8 mouse cellular contexts compared by ENCODE assay signal in the genomic region with DNA sequence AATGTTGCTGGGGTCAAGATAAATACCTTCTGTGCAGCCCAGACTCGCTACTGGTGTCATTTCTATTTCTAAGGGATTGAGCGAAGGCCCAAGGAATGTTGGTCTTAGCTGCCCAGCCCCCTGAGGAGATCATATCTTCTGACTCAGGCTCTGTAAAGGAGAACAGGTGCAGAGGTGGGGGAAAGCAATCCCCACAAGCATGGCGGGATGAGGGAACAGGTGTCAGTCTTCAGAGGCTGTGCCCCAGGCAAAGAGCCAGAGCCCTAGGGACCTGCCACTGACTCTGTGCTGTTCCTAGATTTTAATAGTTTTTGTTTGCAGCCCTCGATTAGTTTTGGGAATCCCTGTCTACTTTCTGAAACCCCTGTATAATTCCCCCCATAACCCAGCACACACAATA. TPM values are rescaled to one million over a fixed set of nuclear protein-coding genes. Genes with fewer than 3 reads are reported as not detected.
DNase-seq lines count a peak whose midpoint lies in the region; ATAC-seq and TF ChIP-seq lines count a peak whose summit lies in the region.

No protein-coding gene starts in this region.

- H3K79me2 ChIP-seq in MEL (ENCODE audit: control insufficient read depth, insufficient read depth, low read length, poor library complexity), result peaks cover 29% of the 10 kb centered on the region

- no peaks in the 10 kb centered on the region for H3K9me3 ChIP-seq in heart, postnatal 0 days (replicated peaks; ENCODE audit: control insufficient read depth, low read length)
- no peaks in the 10 kb centered on the region for H3K9me3 ChIP-seq in heart, embryonic 10.5 days
- H3K9me3 ChIP-seq in MEL (replicated peaks; ENCODE audit: insufficient read depth, low read length), result no peaks in the 10 kb centered on the region
- H3K9me3 ChIP-seq in hindbrain, embryonic 13.5 days, result no peaks in the 10 kb centered on the region
- H3K9me3 ChIP-seq in midbrain, embryonic 15.5 days, result no peaks in the 10 kb centered on the region

- H3K4me2 ChIP-seq in heart, postnatal 0 days (ENCODE audit: low read depth, low read length), result no peak overlapping the region
- peak overlapping the region; percentile 73; the same call in 1 of the 2 replicates for H3K4me2 ChIP-seq in hindbrain, embryonic 13.5 days
- H3K4me2 ChIP-seq in midbrain, embryonic 15.5 days, result peak overlapping the region; percentile 87; the same call in 1 of the 2 replicates

- 84% methylated on average over 4 of the region's 4 CpGs for WGBS in heart, postnatal 0 days
- WGBS in heart, embryonic 10.5 days, result 84% methylated on average over 4 of the region's 4 CpGs
- 74% methylated on average over 4 of the region's 4 CpGs for WGBS in hindbrain, embryonic 13.5 days
- 83% methylated on average over 4 of the region's 4 CpGs for WGBS in midbrain, embryonic 15.5 days

- TF ChIP-seq CTCF in heart, postnatal 0 days (IDR thresholded peaks at IDR 0.05; ENCODE audit: low read depth), result no peak
- no peak for TF ChIP-seq CTCF in MEL (IDR thresholded peaks at IDR 0.05 in 2 of 3, conservative IDR thresholded peaks at IDR 0.05 in 1 of 3; ENCODE audit: control insufficient read depth in 1 of 3, insufficient read depth in 1 of 3, low read depth in 2 of 3, low read length in 3 of 3, poor library complexity in 1 of 3, severe bottlenecking in 1 of 3)

- no peak overlapping the region for H3K9ac ChIP-seq in heart, postnatal 0 days (replicated peaks; ENCODE audit: low read depth, low read length)
- no peak overlapping the region; the same call in 1 of the 2 replicates for H3K9ac ChIP-seq in MEL (ENCODE audit: control insufficient read depth, low read depth, low read length, poor library complexity, severe bottlenecking)
- no peak overlapping the region for H3K9ac ChIP-seq in hindbrain, embryonic 13.5 days
- H3K9ac ChIP-seq in midbrain, embryonic 15.5 days, result no peak overlapping the region

- H3K4me1 ChIP-seq in heart, postnatal 0 days (ENCODE audit: control insufficient read depth, insufficient read depth), result peaks cover 37% of the 10 kb centered on the region
- peaks cover 35% of the 10 kb centered on the region for H3K4me1 ChIP-seq in heart, embryonic 10.5 days
- peaks cover 16 to 34% of the 10 kb centered on the region in 2 experiments for H3K4me1 ChIP-seq in MEL (ENCODE audit: control insufficient read depth in 1 of 2, insufficient read depth in 2 of 2, low read length in 2 of 2)
- H3K4me1 ChIP-seq in hindbrain, embryonic 13.5 days (replicated peaks), result peaks cover 33% of the 10 kb centered on the region
- peaks cover 19% of the 10 kb centered on the region for H3K4me1 ChIP-seq in midbrain, embryonic 15.5 days

- ATAC-seq in heart, postnatal 0 days (ENCODE audit: insufficient read depth, low read depth), result no peak
- ATAC-seq in hindbrain, embryonic 13.5 days (ENCODE audit: low FRiP score), result peak; percentile 2; the same call in 1 of the 2 replicates
- peak; percentile 20; the same call in 1 of the 2 replicates for ATAC-seq in midbrain, embryonic 15.5 days (replicated peaks)
- ATAC-seq in inflammation-experienced regulatory T-cells, adult 6 months, result no peak

- peak overlapping the region; percentile 94; the same call in 1 of the 2 replicates for H3K27ac ChIP-seq in heart, postnatal 0 days (ENCODE audit: low read depth)
- H3K27ac ChIP-seq in heart, embryonic 10.5 days, result no peak overlapping the region
- H3K27ac ChIP-seq in MEL (ENCODE audit: control insufficient read depth, low read depth, low read length), result no peak overlapping the region
- H3K27ac ChIP-seq in hindbrain, embryonic 13.5 days, result peak overlapping the region; percentile 72; the same call in 1 of the 2 replicates
- H3K27ac ChIP-seq in midbrain, embryonic 15.5 days, result no peak overlapping the region

- TF ChIP-seq RAD21 in MEL (IDR thresholded peaks at IDR 0.05; ENCODE audit: low read depth, low read length), result no peak

- H3K36me3 ChIP-seq in heart, postnatal 0 days (replicated peaks; ENCODE audit: control insufficient read depth, insufficient read depth, low read length), result no peaks in the 10 kb centered on the region
- no peaks in the 10 kb centered on the region for H3K36me3 ChIP-seq in heart, embryonic 10.5 days
- H3K36me3 ChIP-seq in MEL (ENCODE audit: control insufficient read depth in 1 of 2, insufficient read depth in 2 of 2, low read length in 2 of 2), result peaks cover 0 to 30% of the 10 kb centered on the region in 2 experiments; a peak in 2 of 4 replicates
- no peaks in the 10 kb centered on the region for H3K36me3 ChIP-seq in hindbrain, embryonic 13.5 days
- no peaks in the 10 kb centered on the region for H3K36me3 ChIP-seq in midbrain, embryonic 15.5 days (replicated peaks)

- no peak overlapping the region for H3K4me3 ChIP-seq in heart, postnatal 0 days (ENCODE audit: low read depth, low read length)
- no peak overlapping the region for H3K4me3 ChIP-seq in heart, embryonic 10.5 days
- peak overlapping the region; percentile 77 to 92; a peak in 2 of 4 replicates for H3K4me3 ChIP-seq in MEL (ENCODE audit: control insufficient read depth in 1 of 2, insufficient read depth in 1 of 2, low read depth in 2 of 2, low read length in 2 of 2)
- H3K4me3 ChIP-seq in hindbrain, embryonic 13.5 days, result no peak overlapping the region
- H3K4me3 ChIP-seq in midbrain, embryonic 15.5 days, result no peak overlapping the region

- TF ChIP-seq EP300 in heart, postnatal 0 days (IDR thresholded peaks at IDR 0.05; ENCODE audit: low read depth), result no peak
- no peak for TF ChIP-seq EP300 in MEL (IDR thresholded peaks at IDR 0.05; ENCODE audit: low read depth in 1 of 2, low read length in 2 of 2)

- DNase-seq in heart, postnatal 0 days (ENCODE audit: low spot score), result no peak
- no peak for DNase-seq in heart, embryonic 10.5 days (ENCODE audit: low spot score)
- no peak for DNase-seq in MEL (ENCODE audit: low read depth, low spot score)
- no peak for DNase-seq in c-Kit-positive CD71-positive TER-119-positive erythroid progenitor cells, embryonic 14.5 days (ENCODE audit: low spot score)
- DNase-seq in spleen, adult 12 weeks (ENCODE audit: low spot score), result no peak

- TF ChIP-seq POLR2A in MEL (IDR thresholded peaks at IDR 0.05; ENCODE audit: control insufficient read depth in 1 of 2, insufficient read depth in 1 of 2, low read depth in 1 of 2, low read length in 2 of 2, poor library complexity in 1 of 2), result no peak

- H3K27me3 ChIP-seq in heart, postnatal 0 days (ENCODE audit: control insufficient read depth, insufficient read depth, low read length), result no peaks in the 10 kb centered on the region
- H3K27me3 ChIP-seq in heart, embryonic 10.5 days (ENCODE audit: insufficient read depth, poor library complexity, severe bottlenecking), result no peaks in the 10 kb centered on the region
- H3K27me3 ChIP-seq in MEL (ENCODE audit: control insufficient read depth in 1 of 2, insufficient read depth in 2 of 2, low read length in 2 of 2), result no peaks in the 10 kb centered on the region
- H3K27me3 ChIP-seq in hindbrain, embryonic 13.5 days, result no peaks in the 10 kb centered on the region
- H3K27me3 ChIP-seq in midbrain, embryonic 15.5 days (replicated peaks), result no peaks in the 10 kb centered on the region

TF ChIP-seq in MEL, 35 proteins besides CTCF, POLR2A, EP300 and RAD21:
- no peak for TF ChIP-seq MEF2A (IDR thresholded peaks at IDR 0.05; ENCODE audit: extremely low read depth, insufficient replicate concordance, low read depth, low read length, poor library complexity, severe bottlenecking)
- TF ChIP-seq MAZ (IDR thresholded peaks at IDR 0.05; ENCODE audit: low read depth, low read length), result no peak
- TF ChIP-seq RCOR1 (IDR thresholded peaks at IDR 0.05; ENCODE audit: low read depth, low read length), result no peak
- TF ChIP-seq BHLHE40 (IDR thresholded peaks at IDR 0.05; ENCODE audit: borderline replicate concordance, low read depth, low read length), result no peak
- TF ChIP-seq SIN3A (IDR thresholded peaks at IDR 0.05; ENCODE audit: low read length), result no peak
- TF ChIP-seq GABPA (IDR thresholded peaks at IDR 0.05; ENCODE audit: low read depth, low read length), result no peak
- no peak for TF ChIP-seq MYC (IDR thresholded peaks at IDR 0.05; ENCODE audit: low read depth, low read length)
- no peak for TF ChIP-seq UBTF (IDR thresholded peaks at IDR 0.05; ENCODE audit: borderline replicate concordance, insufficient read depth, low read depth, low read length)
- TF ChIP-seq ZC3H11A (IDR thresholded peaks at IDR 0.05; ENCODE audit: low read depth, low read length), result no peak
- TF ChIP-seq CHD2 (IDR thresholded peaks at IDR 0.05; ENCODE audit: low read length), result no peak

RNA-seq across cellular contexts. Expression of a gene that starts 0.7 kb away (rescaled TPM):
- 153 and 163 TPM in 2 replicates for total RNA-seq in heart, postnatal 0 days (2014; rRNA removed; ENCODE audit: low replicate concordance)
- 218 TPM in 2 replicates for polyA plus RNA-seq in heart, postnatal 0 days (2015; fragmentation: Nextera tagmentation; extraction: Ambion mirVana)
- polyA plus RNA-seq in heart, embryonic 10.5 days (2016; fragmentation: Nextera tagmentation; extraction: Ambion mirVana), result 104 and 164 TPM in 2 replicates
- total RNA-seq in MEL (2012; rRNA removed), result 54.5 and 56.6 TPM in 2 replicates
- 10 to 100 TPM in 1 of 2 experiments, not detected in 1; 57.7 TPM for polyA plus RNA-seq in MEL (2012; ENCODE audit: insufficient read depth in 1 of 2, insufficient read length in 2 of 2, low read depth in 1 of 2, low replicate concordance in 2 of 2, missing spikeins in 1 of 2)
- 76.0 and 76.6 TPM in 2 replicates for polyA plus RNA-seq in hindbrain, embryonic 13.5 days (2015; fragmentation: Nextera tagmentation; extraction: Ambion mirVana)
- polyA plus RNA-seq in midbrain, embryonic 15.5 days (2015; fragmentation: Nextera tagmentation; extraction: Ambion mirVana), result 67.8 and 69.4 TPM in 2 replicates
- 100 to 1,000 TPM; 107 to 114 (median 113) TPM for polyA plus RNA-seq in inflammation-experienced regulatory T-cells, adult 6 months (2017; shearing (Covaris generic))

RNA-seq across cellular contexts. Expression of a gene that starts 52.5 kb away (rescaled TPM):
- 0.89 and 1.4 TPM in 2 replicates for total RNA-seq in heart, postnatal 0 days (2014; rRNA removed; ENCODE audit: low replicate concordance)
- polyA plus RNA-seq in heart, postnatal 0 days (2015; fragmentation: Nextera tagmentation; extraction: Ambion mirVana), result 0.14 and 0.37 TPM in 2 replicates
- 1.7 and 1.9 TPM in 2 replicates for polyA plus RNA-seq in heart, embryonic 10.5 days (2016; fragmentation: Nextera tagmentation; extraction: Ambion mirVana)
- total RNA-seq in MEL (2012; rRNA removed), result 0.03 TPM in 1 of 2 replicates, not detected in the other
- under 1 TPM in 1 of 2 experiments, not detected in 1; 0.01 TPM for polyA plus RNA-seq in MEL (2012; ENCODE audit: insufficient read depth in 1 of 2, insufficient read length in 2 of 2, low read depth in 1 of 2, low replicate concordance in 2 of 2, missing spikeins in 1 of 2)
- 4.4 and 5.2 TPM in 2 replicates for polyA plus RNA-seq in hindbrain, embryonic 13.5 days (2015; fragmentation: Nextera tagmentation; extraction: Ambion mirVana)
- polyA plus RNA-seq in midbrain, embryonic 15.5 days (2015; fragmentation: Nextera tagmentation; extraction: Ambion mirVana), result 6.1 and 7.3 TPM in 2 replicates
- under 1 TPM in 1 of 3 experiments, not detected in 2; 0.13 TPM for polyA plus RNA-seq in inflammation-experienced regulatory T-cells, adult 6 months (2017; shearing (Covaris generic))

Comparison
In these comparisons a context has a peak if more than half of its experiments do, and no peak if none do; other contexts are left out.
1. H3K27ac ChIP-seq: peak in heart, postnatal 0 days (single experiment) and hindbrain, embryonic 13.5 days (single experiment); none in heart, embryonic 10.5 days (single experiment), MEL (single experiment) and midbrain, embryonic 15.5 days (single experiment).
2. ATAC-seq: peak in hindbrain, embryonic 13.5 days (single experiment) and midbrain, embryonic 15.5 days (single experiment); none in heart, postnatal 0 days (single experiment) and inflammation-experienced regulatory T-cells, adult 6 months (single experiment).
3. H3K4me3 ChIP-seq: peak in MEL (2 of 2); none in heart, postnatal 0 days (single experiment), heart, embryonic 10.5 days (single experiment), hindbrain, embryonic 13.5 days (single experiment) and midbrain, embryonic 15.5 days (single experiment).